Mouse (Mus musculus): ENCODE data around the gene Tmem19. TPM values are rescaled to one million over a fixed set of nuclear protein-coding genes. Genes with fewer than 3 reads are reported as not detected.
"Not testable (repeated sequence)": the region's sequence is repeated elsewhere in the genome, so short reads cannot be mapped to it uniquely, and the experiment has no call there.

Tmem19 gene
- total RNA-seq, 2 experiments from 2014 or later = 27.2 to 37.8 TPM

- DNase-seq (ENCODE audit: low spot score in 2 of 2) = no peak
Observed at GRCm38 (mm10) chr10:115349509-115349908, 12.8 kb downstream of the Tmem19 start.

- DNase-seq (ENCODE audit: low spot score in 2 of 2) = no peak
Observed at GRCm38 (mm10) chr10:115349029-115349428, 13.3 kb downstream of the Tmem19 start.

- DNase-seq (ENCODE audit: low spot score in 2 of 2) = no peak
Observed at GRCm38 (mm10) chr10:115348131-115348530, 14.2 kb downstream of the Tmem19 start.

GRCm38 (mm10) chr10:115346444-115346843 is 15.9 kb downstream of the Tmem19 start:
- DNase-seq (ENCODE audit: low spot score in 2 of 2) = no peak

GRCm38 (mm10) chr10:115342771-115343425 is 19.4 kb downstream of the Tmem19 start:
- no peak for DNase-seq (ENCODE audit: low spot score in 2 of 2)

GRCm38 (mm10) chr10:115339820-115340328 is 22.4 kb downstream of the Tmem19 start:
- no peak for DNase-seq (ENCODE audit: low spot score in 2 of 2)

- no peak for DNase-seq (ENCODE audit: low spot score in 2 of 2)
Observed at GRCm38 (mm10) chr10:115336901-115337300, 25.4 kb downstream of the Tmem19 start.

GRCm38 (mm10) chr10:115333528-115333927 is 28.8 kb downstream of the Tmem19 start:
- no peak for DNase-seq (ENCODE audit: low spot score in 2 of 2)

- DNase-seq (ENCODE audit: low spot score in 2 of 2) = no peak
Observed at GRCm38 (mm10) chr10:115332997-115333396, 29.3 kb downstream of the Tmem19 start.

- no peak for DNase-seq (ENCODE audit: low spot score in 2 of 2)
Observed at GRCm38 (mm10) chr10:115332420-115332952, 29.8 kb downstream of the Tmem19 start.

GRCm38 (mm10) chr10:115329010-115329530 is 33.2 kb downstream of the Tmem19 start:
- no peak for DNase-seq (ENCODE audit: low spot score in 2 of 2)

GRCm38 (mm10) chr10:115328514-115328913 is 33.8 kb downstream of the Tmem19 start:
- peak; percentile 16 to 36 for DNase-seq (ENCODE audit: low spot score in 2 of 2)

GRCm38 (mm10) chr10:115323295-115323694 is 39.0 kb downstream of the Tmem19 start:
- DNase-seq (ENCODE audit: low spot score in 2 of 2) = peak; percentile 70 to 77

GRCm38 (mm10) chr10:115321317-115322035 is 40.8 kb downstream of the Tmem19 start:
- no peak for DNase-seq (ENCODE audit: low spot score in 2 of 2)

- DNase-seq (ENCODE audit: low spot score in 2 of 2) = not testable (repeated sequence)
Observed at GRCm38 (mm10) chr10:115318388-115318787, 43.9 kb downstream of the Tmem19 start.

- DNase-seq (ENCODE audit: low spot score in 2 of 2) = no peak
Observed at GRCm38 (mm10) chr10:115316313-115316712, 46.0 kb downstream of the Tmem19 start.

- DNase-seq (ENCODE audit: low spot score in 2 of 2) = peak; percentile 100
Observed at GRCm38 (mm10) chr10:115315473-115316171, 46.7 kb downstream of the Tmem19 start, which contains the start of gene Rab21. TSS of gene Rab21 (minus strand) at chr10:115315594.

- DNase-seq (ENCODE audit: low spot score in 2 of 2) = peak in 1 of 2 experiments; percentile 50
Observed at GRCm38 (mm10) chr10:115314582-115315452, 47.5 kb downstream of the Tmem19 start.

GRCm38 (mm10) chr10:115314287-115314581 is 48.1 kb downstream of the Tmem19 start:
- DNase-seq (ENCODE audit: low spot score in 2 of 2) = no peak

- DNase-seq (ENCODE audit: low spot score in 2 of 2) = no peak
Observed at GRCm38 (mm10) chr10:115313641-115314286, 48.5 kb downstream of the Tmem19 start.
